ENCODE assay signal across 29 mouse cellular contexts in genomic region chr4:142470784-142471183, GRCm38 (mm10).
A peak's percentile ranks its signal among the peaks of the same experiment; 100 is the strongest.
DNase-seq lines count a peak whose midpoint lies in the region; TF ChIP-seq lines count a peak whose summit lies in the region.
"Had no signal": no experiment of that assay in that cellular context is flagged by ENCODE, and none has a peak within 500 bp of the region (broad histone marks: within the 10 kb centered on the region; RNA-seq: fewer than 3 reads in every experiment).

No protein-coding gene starts in this region.

- intact Hi-C loops in left cerebral cortex, postnatal 14 days (cut with DNase I): no loop called here

- DNase-seq in layer of hippocampus, adult 2 months (ENCODE audit: low spot score in 2 of 2): peak; percentile 19 to 43
- DNase-seq in layer of hippocampus, adult 9-10 months (ENCODE audit: low spot score): no peak
- peak; percentile 50 to 57 for DNase-seq in right cerebral cortex, adult 2 months (ENCODE audit: low spot score in 2 of 2)
- DNase-seq in right cerebral cortex, postnatal 4 days: no peak
- DNase-seq in left cerebral cortex, postnatal 14 days (ENCODE audit: low spot score in 2 of 2): peak; percentile 30 to 52
- peak; percentile 54 for DNase-seq in telencephalon, adult 2 months (ENCODE audit: low read depth, low spot score)
- no peak for DNase-seq in thymus, postnatal 4 days
- DNase-seq: adrenal gland, adult 8-10 months; B cell, adult 2 months; cerebellum, adult 9-10 months; cerebellum, postnatal 36 days; gastrocnemius, postnatal 10 days; heart, postnatal 14 days; kidney, adult 11 months; kidney, postnatal 14 days; lung, embryonic 14.5 days; lung, postnatal 14 days; midbrain, embryonic 14.5 days; retina, postnatal 1 day; spleen, adult 18-20 months; thymus, adult 2 months; thymus, postnatal 36 days had no signal

- no peak overlapping the region for H3K27ac ChIP-seq in layer of hippocampus, adult 2 months
- H3K27ac ChIP-seq: forebrain, embryonic 13.5 days; hindbrain, embryonic 10.5 days; hindbrain, embryonic 15.5 days; limb, embryonic 12.5 days; liver, embryonic 15.5 days; neural tube, embryonic 15.5 days; stomach, postnatal 0 days had no signal

- no peak for TF ChIP-seq CTCF in layer of hippocampus, adult 2 months (conservative IDR thresholded peaks at IDR 0.05)

- H3K4me3 ChIP-seq in layer of hippocampus, adult 2 months: no peak overlapping the region
- H3K4me3 ChIP-seq: forebrain, embryonic 13.5 days; hindbrain, embryonic 10.5 days; hindbrain, embryonic 15.5 days; limb, embryonic 12.5 days; liver, embryonic 15.5 days; neural tube, embryonic 15.5 days had no signal

Comparison
In these comparisons a context has a peak if more than half of its experiments do, and no peak if none do; other contexts are left out.
1. DNase-seq: peak in layer of hippocampus, adult 2 months (2 of 2), right cerebral cortex, adult 2 months (2 of 2), left cerebral cortex, postnatal 14 days (2 of 2) and telencephalon, adult 2 months (single experiment); none in layer of hippocampus, adult 9-10 months (single experiment), right cerebral cortex, postnatal 4 days (single experiment) and thymus, postnatal 4 days (single experiment).